Mouse (Mus musculus) stomach, embryonic 14.5 days (tissue): ENCODE results near the gene Mturn. TPM values are rescaled to one million over a fixed set of nuclear protein-coding genes. Genes with fewer than 3 reads are reported as not detected.
A peak's percentile ranks its signal among the peaks of the same experiment; 100 is the strongest.

Source experiments
- ATAC-seq: fragments of 200-750 bp; cut with Nextera tagmentation; 2 replicates; pipeline ENCODE4 v1.8.0; 2017; ENCODE audit warnings: low read depth, moderate TSS enrichment; ENCODE audit not compliant: insufficient number of reproducible peaks, insufficient read depth, low FRiP score
- H3K27ac ChIP-seq: fragments of 300-500 bp; sonication (generic); 2 replicates; pipeline ENCODE4 v1.5.1; 2014; ENCODE audit warnings: mild to moderate bottlenecking, low read length, moderate library complexity, mixed read lengths
- H3K27me3 ChIP-seq: fragments of 300-500 bp; sonication (generic); 2 replicates; pipeline ENCODE4 v1.6.1; 2014; ENCODE audit warnings: low read length, control low read depth, mixed read lengths; ENCODE audit not compliant: control insufficient read depth, insufficient read depth
- H3K36me3 ChIP-seq: fragments of 300-500 bp; sonication (generic); 2 replicates; pipeline ENCODE4 v1.6.1; 2014; ENCODE audit warnings: mild to moderate bottlenecking, control low read depth, low read length, moderate library complexity, mixed read lengths; ENCODE audit not compliant: control insufficient read depth, insufficient read depth
- H3K4me1 ChIP-seq: fragments of 300-500 bp; sonication (generic); 2 replicates; pipeline ENCODE4 v1.6.1; 2014; ENCODE audit warnings: low read length, control low read depth, mixed read lengths; ENCODE audit not compliant: control insufficient read depth, insufficient read depth
- H3K4me2 ChIP-seq: fragments of 300-500 bp; sonication (generic); replicated peaks from 2 replicates; pipeline ENCODE4 v1.6.1; 2014; ENCODE audit warnings: low read depth, low read length, control low read depth
- H3K4me3 ChIP-seq: fragments of 300-500 bp; sonication (generic); 2 replicates; pipeline ENCODE4 v1.5.1; 2014; ENCODE audit warnings: low read depth, low read length, control low read depth
- H3K9ac ChIP-seq: fragments of 300-500 bp; sonication (generic); replicated peaks from 2 replicates; pipeline ENCODE4 v1.6.1; 2014; ENCODE audit warnings: low read depth, mild to moderate bottlenecking, control low read depth, low read length, moderate library complexity, mixed read lengths
- H3K9me3 ChIP-seq: fragments of 300-500 bp; sonication (generic); 2 replicates; pipeline ENCODE4 v1.6.1; 2016; ENCODE audit warnings: low read depth, low read length, control low read depth; ENCODE audit not compliant: control insufficient read depth
- WGBS: fragments of 180-500 bp; shearing (Covaris S2); extraction: QIAGEN DNeasy Blood & Tissue Kit; methylation state at CpG from one replicate; pipeline ENCODE4 v1.1.7; 2014; 5-methylcytosine and 5-hydroxymethylcytosine counted together
- polyA plus RNA-seq: library from polyadenylated mRNA; unstranded; fragments of >200 nt; fragmentation: Nextera tagmentation; extraction: Ambion mirVana; gene quantifications from 2 replicates; pipeline ENCODE4 v1.2.1, GENCODE M21; 2014

Gene Mturn
- polyA plus RNA-seq: 10.3 and 10.8 TPM in 2 replicates

DNA sequence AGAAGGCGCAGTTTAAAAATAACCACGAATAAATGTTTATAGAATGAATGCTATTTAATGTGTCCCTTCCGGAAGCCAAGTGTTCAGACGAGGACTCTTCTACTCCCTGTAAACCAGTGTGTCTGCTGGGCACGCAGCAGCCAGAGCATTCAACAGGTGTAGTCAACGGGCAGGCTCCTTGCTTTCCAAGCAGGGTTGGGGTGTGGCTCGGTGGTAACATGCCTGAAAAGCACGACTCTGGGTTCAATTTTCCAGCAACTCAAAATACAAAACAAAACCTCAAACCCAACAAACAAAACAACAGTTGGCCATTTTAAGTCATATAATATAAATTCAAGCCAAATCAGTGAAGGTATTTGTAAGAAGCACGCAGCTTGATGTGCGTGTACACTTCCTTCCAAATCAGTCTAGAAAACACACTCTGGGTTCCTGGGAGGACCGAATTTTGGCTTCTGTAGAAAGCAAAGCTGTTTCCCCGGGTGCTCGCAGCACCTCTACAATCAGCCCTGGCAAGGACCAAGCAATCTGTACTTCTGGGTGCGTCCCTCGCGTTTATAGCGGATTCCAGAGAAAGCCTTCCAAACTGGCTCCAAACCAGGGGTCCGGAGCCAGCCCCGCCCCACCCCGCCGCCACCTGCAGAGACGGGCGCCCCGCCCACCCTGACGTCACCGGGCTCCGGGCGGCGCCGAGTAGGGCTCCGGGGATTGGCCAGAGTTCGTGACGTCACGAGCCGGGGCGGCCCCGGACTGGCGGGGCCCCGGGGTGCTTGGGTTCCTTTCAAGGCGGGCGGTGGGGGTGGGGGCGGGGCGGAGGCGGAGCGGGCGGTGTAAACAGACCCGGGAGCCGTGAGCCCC is at the start of gene Mturn:
TSS of gene Mturn (plus strand) at position 734 of the 855 bp plus-strand sequence.
- peak; percentile 96 for ATAC-seq
- peak within 1 kb of the TSS; percentile 96 for H3K4me2 ChIP-seq

DNA sequence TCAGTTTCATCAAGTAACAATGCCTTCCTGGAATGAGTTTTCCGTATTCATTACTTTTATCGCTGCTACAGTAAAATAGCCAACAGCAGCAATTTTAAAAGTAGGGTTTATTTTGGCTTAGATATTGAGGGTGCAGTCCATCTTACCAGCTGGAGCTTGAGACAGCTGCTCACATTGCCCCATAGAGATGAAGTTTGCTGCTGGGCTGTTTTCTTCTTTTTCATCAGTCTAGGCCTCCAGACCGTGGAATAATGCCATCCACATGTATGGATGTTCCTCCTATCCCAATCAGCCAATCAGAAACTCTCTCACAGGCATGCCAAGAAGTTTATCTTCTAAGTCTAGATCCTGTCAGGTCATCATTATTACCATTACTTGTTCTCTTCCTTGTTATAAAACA is 41.5 kb upstream of the Mturn start:
- Histone ChIP-seq H3K4me3 (no peak overlapping the region), H3K27ac (no peak overlapping the region), H3K9ac (no peak overlapping the region), H3K4me2 (no peak overlapping the region), H3K36me3 (no peaks in the 10 kb centered on the region; the same call in 1 of the 2 replicates), H3K9me3 (no peaks in the 10 kb centered on the region), H3K27me3 (no peaks in the 10 kb centered on the region), H3K4me1 (no peaks in the 10 kb centered on the region)
- ATAC-seq: no peak
- 94% methylated on average over 3 of the region's 3 CpGs for WGBS

More for the DNA sequence above, at the start of gene Mturn:
- 3% methylated on average over 48 of the region's 48 CpGs for WGBS
- Histone ChIP-seq H3K4me3 (peak within 1 kb of the TSS; percentile 78), H3K27me3 (no peaks in the 10 kb centered on the region), H3K4me1 (no peaks in the 10 kb centered on the region; the same call in 1 of the 2 replicates), H3K9me3 (no peaks in the 10 kb centered on the region), H3K9ac (peak within 1 kb of the TSS; percentile 47), H3K36me3 (no peaks in the 10 kb centered on the region), H3K27ac (peak within 1 kb of the TSS; percentile 33; the same call in 1 of the 2 replicates)

DNA sequence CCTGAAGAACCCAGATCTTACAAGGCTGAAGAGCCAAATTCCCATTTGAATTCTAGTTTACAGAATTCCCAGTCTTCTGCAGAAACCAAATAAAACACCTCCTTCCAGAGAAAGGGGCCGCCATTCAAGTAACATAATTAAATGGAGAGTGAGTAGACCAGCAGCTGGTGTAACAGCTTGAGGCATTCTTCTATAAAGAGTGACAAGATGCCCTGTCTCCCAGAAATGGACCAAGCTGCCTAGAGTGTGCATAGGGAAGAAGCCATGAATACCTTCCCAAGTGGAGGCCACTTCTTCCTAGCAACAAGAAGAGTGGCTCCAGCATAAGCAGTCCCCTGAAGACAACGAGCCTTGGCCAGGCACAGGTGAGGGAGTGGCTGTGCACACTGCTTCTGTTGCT is 39.5 kb upstream of the Mturn start:
- Histone ChIP-seq H3K27me3 (no peaks in the 10 kb centered on the region), H3K9me3 (no peaks in the 10 kb centered on the region), H3K9ac (no peak overlapping the region), H3K27ac (no peak overlapping the region), H3K4me2 (no peak overlapping the region), H3K36me3 (no peaks in the 10 kb centered on the region; the same call in 1 of the 2 replicates), H3K4me3 (no peak overlapping the region), H3K4me1 (no peaks in the 10 kb centered on the region)
- WGBS: 84% methylated on average over 2 of the region's 2 CpGs
- ATAC-seq: no peak

DNA sequence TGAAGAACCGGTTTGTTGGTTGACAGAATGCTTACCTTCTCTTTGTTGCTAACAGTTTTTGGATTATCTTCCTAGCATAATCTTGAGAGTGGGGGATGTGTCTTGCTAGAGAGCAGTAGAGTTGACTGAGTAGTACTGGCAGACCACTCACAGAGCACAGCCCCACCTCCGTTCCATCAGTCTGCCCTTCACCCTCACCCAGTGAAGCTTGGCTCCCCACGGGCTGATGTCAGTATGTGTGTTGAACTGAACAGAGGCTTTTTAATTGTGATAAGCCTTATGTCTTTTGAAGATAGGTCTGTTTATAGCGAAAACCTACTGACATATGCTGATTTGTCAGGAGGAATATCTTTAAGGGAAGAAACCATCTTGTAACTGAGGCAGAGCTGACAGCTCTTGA is 38.2 kb upstream of the Mturn start:
- Histone ChIP-seq H3K4me3 (no peak overlapping the region), H3K9me3 (no peaks in the 10 kb centered on the region), H3K27me3 (no peaks in the 10 kb centered on the region), H3K27ac (no peak overlapping the region), H3K4me2 (no peak overlapping the region), H3K9ac (no peak overlapping the region), H3K36me3 (no peaks in the 10 kb centered on the region; the same call in 1 of the 2 replicates), H3K4me1 (no peaks in the 10 kb centered on the region)
- ATAC-seq: no peak
- 74% methylated on average over 4 of the region's 4 CpGs for WGBS

DNA sequence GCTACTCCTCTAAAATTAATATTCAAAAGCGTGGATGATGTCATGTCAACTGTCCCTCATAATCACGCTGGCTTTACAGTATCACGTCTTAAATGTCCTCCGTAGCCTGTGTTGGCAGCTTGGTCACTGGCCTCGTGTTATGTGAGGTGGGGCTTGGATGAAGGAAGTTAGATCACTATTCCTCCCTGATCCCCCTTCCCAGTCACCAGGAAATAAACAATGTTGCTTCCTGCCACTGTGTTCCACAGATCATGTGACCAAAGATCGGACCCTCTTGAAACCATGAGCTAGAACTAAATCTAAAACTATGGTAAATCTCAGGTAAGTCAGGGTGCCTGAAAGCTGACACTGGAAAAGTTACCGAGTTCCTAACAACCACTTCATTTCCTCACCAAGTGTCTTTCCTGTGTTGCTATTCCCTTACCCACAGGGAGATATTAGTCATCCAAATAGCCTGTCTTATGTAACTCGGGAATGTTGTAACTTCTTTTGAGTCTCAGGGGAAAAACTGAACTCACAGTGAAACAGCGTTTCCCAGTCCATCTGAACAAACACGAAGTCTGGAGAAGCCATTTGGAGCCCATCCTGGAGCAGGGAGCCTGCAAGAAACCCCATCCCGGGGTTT is 25.8 kb upstream of the Mturn start:
- H3K4me1 ChIP-seq: no peaks in the 10 kb centered on the region
- no peaks in the 10 kb centered on the region for H3K9me3 ChIP-seq
- 71% methylated on average over 11 of the region's 11 CpGs for WGBS
- no peak overlapping the region for H3K4me2 ChIP-seq
- no peak overlapping the region for H3K9ac ChIP-seq
- H3K36me3 ChIP-seq: no peaks in the 10 kb centered on the region
- H3K4me3 ChIP-seq: no peak overlapping the region
- ATAC-seq: no peak
- no peak overlapping the region for H3K27ac ChIP-seq
- H3K27me3 ChIP-seq: no peaks in the 10 kb centered on the region

DNA sequence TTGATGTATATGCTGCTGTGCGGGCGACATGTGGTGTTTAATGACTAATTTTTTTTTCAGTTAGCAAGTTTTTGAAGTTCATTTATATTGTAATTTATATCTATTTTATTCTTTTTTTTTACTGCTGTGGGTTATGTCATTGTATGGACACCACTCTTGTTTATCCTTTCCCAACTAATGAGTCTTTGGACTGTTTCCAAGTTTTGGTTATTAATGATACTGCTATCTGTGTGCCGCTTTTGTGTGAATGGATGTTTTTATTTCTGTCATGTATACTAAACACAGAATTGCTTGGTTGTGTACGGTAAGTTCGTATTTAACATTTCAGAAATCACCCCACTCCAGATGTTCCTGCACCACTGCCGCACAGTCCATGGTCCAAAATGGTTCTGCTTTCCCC is 23.6 kb upstream of the Mturn start:
- Histone ChIP-seq H3K4me2 (no peak overlapping the region), H3K9ac (no peak overlapping the region), H3K9me3 (no peaks in the 10 kb centered on the region), H3K36me3 (no peaks in the 10 kb centered on the region), H3K27me3 (no peaks in the 10 kb centered on the region), H3K4me1 (no peaks in the 10 kb centered on the region), H3K4me3 (no peak overlapping the region), H3K27ac (no peak overlapping the region)
- 57% methylated on average over 6 of the region's 6 CpGs for WGBS
- no peak for ATAC-seq

DNA sequence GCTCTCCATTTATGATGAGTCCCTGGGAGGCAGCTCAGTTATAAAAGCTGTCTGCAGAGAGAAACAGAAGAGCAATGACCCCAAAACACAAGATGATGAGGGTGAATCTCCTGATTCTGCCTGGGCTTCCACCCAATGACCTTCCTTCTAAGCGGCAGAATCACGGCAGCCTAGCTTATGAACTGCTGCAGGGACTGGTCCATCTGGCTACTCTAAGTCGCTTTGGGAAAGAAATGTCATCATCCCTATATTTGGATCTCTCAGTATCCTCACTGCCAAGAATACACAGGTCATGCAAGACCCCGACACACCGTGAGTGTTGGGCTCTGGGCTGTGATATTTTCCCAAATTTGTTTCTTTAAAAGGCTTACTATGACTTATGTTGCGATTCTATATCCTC is 11.6 kb upstream of the Mturn start:
- Histone ChIP-seq H3K36me3 (no peaks in the 10 kb centered on the region), H3K4me1 (no peaks in the 10 kb centered on the region), H3K4me2 (no peak overlapping the region), H3K9me3 (no peaks in the 10 kb centered on the region), H3K27ac (no peak overlapping the region), H3K27me3 (no peaks in the 10 kb centered on the region), H3K9ac (no peak overlapping the region), H3K4me3 (no peak overlapping the region)
- WGBS: 83% methylated on average over 6 of the region's 6 CpGs
- no peak for ATAC-seq

DNA sequence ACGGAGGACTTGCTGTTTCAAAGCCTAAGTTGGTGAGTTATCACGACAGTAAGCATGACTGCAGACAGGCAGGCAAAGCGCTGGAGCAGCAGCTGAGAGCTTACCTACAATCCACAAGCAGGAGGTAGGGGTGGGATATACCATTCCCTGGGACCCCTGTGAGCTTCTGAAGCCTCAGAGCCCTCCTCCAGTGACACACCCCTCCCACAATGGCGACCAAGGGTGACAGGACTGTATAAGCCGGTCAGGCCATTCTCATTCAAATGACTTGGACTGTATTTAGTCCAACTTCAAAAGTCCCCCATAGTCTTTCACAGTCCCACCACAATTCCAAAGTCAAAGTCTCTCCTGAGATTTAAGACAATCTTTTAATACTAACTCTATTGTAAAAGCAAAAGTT is 8.5 kb upstream of the Mturn start:
- Histone ChIP-seq H3K4me3 (no peak overlapping the region), H3K9ac (no peak overlapping the region), H3K4me1 (no peaks in the 10 kb centered on the region), H3K9me3 (no peaks in the 10 kb centered on the region), H3K4me2 (no peak overlapping the region), H3K27ac (no peak overlapping the region), H3K27me3 (no peaks in the 10 kb centered on the region), H3K36me3 (no peaks in the 10 kb centered on the region)
- no peak for ATAC-seq
- 53% methylated on average over 5 of the region's 5 CpGs for WGBS
